Mouse (Mus musculus) natural killer cell, adult 2 months (primary cell): ENCODE data around the gene Rfc2.
A peak's percentile ranks its signal among the peaks of the same experiment; 100 is the strongest.

Experiments used
- DNase-seq, 2 experiments: peaks; one replicate each; pipeline ENCODE4 v3.0.0; 2022; ENCODE audit warnings: low spot score in 2 of 2

The Rfc2 gene

GRCm38 (mm10) chr5:134609916-134610643 lies 28.9 kb downstream of the Rfc2 start:
- DNase-seq = no peak

- DNase-seq = peak; percentile 68 to 71
Observed at GRCm38 (mm10) chr5:134611810-134612521, 30.8 kb downstream of the Rfc2 start.

- DNase-seq = peak; percentile 63 to 72
Observed at GRCm38 (mm10) chr5:134613727-134614126, 32.6 kb downstream of the Rfc2 start.

- no peak for DNase-seq
Observed at GRCm38 (mm10) chr5:134614296-134614695, 33.1 kb downstream of the Rfc2 start.

- peak; percentile 71 to 73 for DNase-seq
Observed at GRCm38 (mm10) chr5:134614802-134615201, 33.6 kb downstream of the Rfc2 start, which contains the start of gene Lat2. Gene Lat2 (minus strand): TSS chr5:134615025.

- no peak for DNase-seq
Observed at GRCm38 (mm10) chr5:134615380-134615779, 34.2 kb downstream of the Rfc2 start.

GRCm38 (mm10) chr5:134615780-134616179 lies 34.6 kb downstream of the Rfc2 start:
- no peak for DNase-seq

- DNase-seq = peak; percentile 74 to 76
Observed at GRCm38 (mm10) chr5:134617071-134617470, 35.9 kb downstream of the Rfc2 start.

GRCm38 (mm10) chr5:134620457-134620856 lies 39.3 kb downstream of the Rfc2 start:
- DNase-seq = no peak

GRCm38 (mm10) chr5:134621099-134621640 lies 40.0 kb downstream of the Rfc2 start:
- no peak for DNase-seq

- DNase-seq = no peak
Observed at GRCm38 (mm10) chr5:134622069-134622468, 40.9 kb downstream of the Rfc2 start.

GRCm38 (mm10) chr5:134629508-134629907 lies 48.3 kb downstream of the Rfc2 start:
- peak in 1 of 2 experiments; percentile 38 for DNase-seq

- DNase-seq = no peak
Observed at GRCm38 (mm10) chr5:134630835-134631234, 49.7 kb downstream of the Rfc2 start.

- DNase-seq = no peak
Observed at GRCm38 (mm10) chr5:134632841-134633240, 51.7 kb downstream of the Rfc2 start.

GRCm38 (mm10) chr5:134637820-134638367 lies 56.7 kb downstream of the Rfc2 start:
- DNase-seq = no peak

GRCm38 (mm10) chr5:134638461-134639268 lies 57.5 kb downstream of the Rfc2 start:
- DNase-seq = no peak

GRCm38 (mm10) chr5:134639269-134639682 lies 58.1 kb downstream of the Rfc2 start, which contains the start of gene Eif4h:
Gene Eif4h (minus strand): TSS chr5:134639490.
- peak; percentile 97 for DNase-seq

GRCm38 (mm10) chr5:134640371-134640770 lies 59.2 kb downstream of the Rfc2 start:
- no peak for DNase-seq

GRCm38 (mm10) chr5:134644121-134644520 lies 63.0 kb downstream of the Rfc2 start:
- DNase-seq = no peak

- no peak for DNase-seq
Observed at GRCm38 (mm10) chr5:134644643-134645118, 63.5 kb downstream of the Rfc2 start.

- no peak for DNase-seq
Observed at GRCm38 (mm10) chr5:134646461-134646860, 65.3 kb downstream of the Rfc2 start.
